Comparison of ENCODE assay signal across 24 mouse cellular contexts in genomic region chr4:35761181-35761580, GRCm38 (mm10).
"Had no signal": no experiment of that assay in that cellular context is flagged by ENCODE, and none has a peak within 500 bp of the region (broad histone marks: within the 10 kb centered on the region; RNA-seq: fewer than 3 reads in every experiment).

No protein-coding gene starts in this region.

- H3K4me3 ChIP-seq: kidney, embryonic 15.5 days; left cerebral cortex, adult 2 months; lung, embryonic 15.5 days; megakaryocyte, embryonic 14.5 days; midbrain, embryonic 10.5 days; midbrain, embryonic 13.5 days; myocyte; neural tube, embryonic 13.5 days had no signal

- H3K9ac ChIP-seq: kidney, embryonic 15.5 days; liver, embryonic 14.5 days; lung, embryonic 15.5 days; midbrain, embryonic 13.5 days; neural tube, embryonic 13.5 days had no signal

- ATAC-seq: midbrain, embryonic 13.5 days; midbrain, embryonic 16.5 days had no signal

- H3K9me3 ChIP-seq: kidney, embryonic 15.5 days; lung, embryonic 15.5 days; megakaryocyte, embryonic 14.5 days; midbrain, embryonic 10.5 days; midbrain, embryonic 13.5 days; neural tube, embryonic 13.5 days had no signal

- H3K4me1 ChIP-seq: kidney, embryonic 15.5 days; lung, embryonic 15.5 days; megakaryocyte, embryonic 14.5 days; midbrain, embryonic 10.5 days; midbrain, embryonic 13.5 days; neural tube, embryonic 13.5 days had no signal

- H3K4me2 ChIP-seq: kidney, embryonic 15.5 days; liver, embryonic 11.5 days; lung, embryonic 15.5 days; midbrain, embryonic 13.5 days; neural tube, embryonic 13.5 days had no signal

- H3K27ac ChIP-seq: kidney, embryonic 15.5 days; left cerebral cortex, adult 2 months; liver, embryonic 14.5 days; lung, embryonic 15.5 days; midbrain, embryonic 10.5 days; midbrain, embryonic 13.5 days; neural tube, embryonic 13.5 days; stomach, postnatal 0 days had no signal

- DNase-seq: kidney, adult 8-10 months; kidney, postnatal 10 days; kidney, postnatal 36 days; layer of hippocampus, postnatal 36 days; lung, adult 18-20 months; lung, postnatal 10 days; lung, postnatal 36 days; retina, postnatal 1 day; right cerebral cortex, postnatal 25 days; thymus, adult 2 months; thymus, postnatal 14 days; thymus, postnatal 4 days had no signal

- H3K27me3 ChIP-seq: kidney, embryonic 15.5 days; lung, embryonic 15.5 days; megakaryocyte, embryonic 14.5 days; midbrain, embryonic 13.5 days; neural tube, embryonic 13.5 days had no signal

- H3K36me3 ChIP-seq: kidney, embryonic 15.5 days; lung, embryonic 15.5 days; midbrain, embryonic 10.5 days; midbrain, embryonic 13.5 days; neural tube, embryonic 13.5 days had no signal
